Mouse (Mus musculus) kidney, embryonic 15.5 days (tissue): ENCODE measurements around the gene Gm28042. TPM values are rescaled to one million over a fixed set of nuclear protein-coding genes. Genes with fewer than 3 reads are reported as not detected.

Experiments used
- ATAC-seq: fragments of 200-750 bp; cut with Nextera tagmentation; replicated peaks from 2 replicates; pipeline ENCODE4 v1.8.0; 2017; ENCODE audit warnings: moderate TSS enrichment; ENCODE audit not compliant: low FRiP score
- H3K27ac ChIP-seq: fragments of 300-500 bp; sonication (generic); 2 replicates; pipeline ENCODE4 v1.5.1; 2015; ENCODE audit warnings: mild to moderate bottlenecking, inconsistent platforms
- H3K27me3 ChIP-seq: fragments of 300-500 bp; sonication (generic); 2 replicates; pipeline ENCODE4 v1.6.1; 2015; ENCODE audit warnings: inconsistent platforms
- H3K36me3 ChIP-seq: fragments of 300-500 bp; sonication (generic); 2 replicates; pipeline ENCODE4 v1.6.1; 2015; ENCODE audit warnings: inconsistent platforms
- H3K4me1 ChIP-seq: fragments of 300-500 bp; sonication (generic); 2 replicates; pipeline ENCODE4 v1.6.1; 2015; ENCODE audit warnings: inconsistent platforms
- H3K4me2 ChIP-seq: fragments of 300-500 bp; sonication (generic); 2 replicates; pipeline ENCODE4 v1.6.1; 2015; ENCODE audit warnings: moderate library complexity, mild to moderate bottlenecking, inconsistent platforms
- H3K4me3 ChIP-seq: fragments of 300-500 bp; sonication (generic); replicated peaks from 2 replicates; pipeline ENCODE4 v1.5.1; 2015; ENCODE audit warnings: mild to moderate bottlenecking, inconsistent platforms
- H3K9ac ChIP-seq: fragments of 300-500 bp; sonication (generic); 2 replicates; pipeline ENCODE4 v1.6.1; 2015; ENCODE audit warnings: mild to moderate bottlenecking, inconsistent platforms
- H3K9me3 ChIP-seq: fragments of 300-500 bp; sonication (generic); replicated peaks from 2 replicates; pipeline ENCODE4 v1.6.1; 2016; ENCODE audit warnings: inconsistent platforms
- WGBS: fragments of 180-500 bp; shearing (Covaris S2); methylation state at CpG from one replicate; pipeline ENCODE4 v1.1.7; 2015; ENCODE audit warnings: mixed read lengths; 5-methylcytosine and 5-hydroxymethylcytosine counted together
- polyA plus RNA-seq: library from polyadenylated mRNA; unstranded; fragments of >200 nt; fragmentation: Nextera tagmentation; extraction: Ambion mirVana; gene quantifications from 2 replicates; pipeline ENCODE4 v1.2.1, GENCODE M21; 2015

Gm28042 gene
- polyA plus RNA-seq, 1 experiment from 2014 or later = 3.3 TPM

- Histone ChIP-seq H3K36me3 (no peaks in the 10 kb centered on the region), H3K9me3 (no peaks in the 10 kb centered on the region), H3K4me3 (no peak overlapping the region), H3K27ac (no peak overlapping the region), H3K9ac (no peak overlapping the region), H3K4me1 (peaks cover 16% of the 10 kb centered on the region), H3K4me2 (no peak overlapping the region), H3K27me3 (no peaks in the 10 kb centered on the region)
- ATAC-seq = no peak
- WGBS = 93% methylated on average over 10 of the region's 10 CpGs
Observed at GRCm38 (mm10) chr2:120065243-120065642, 38.0 kb downstream of the Gm28042 start.

GRCm38 (mm10) chr2:120066224-120066623 is 38.9 kb downstream of the Gm28042 start:
- 76% methylated on average over 3 of the region's 3 CpGs for WGBS
- no peak for ATAC-seq
- H3K9me3 ChIP-seq = no peaks in the 10 kb centered on the region
- H3K9ac ChIP-seq = no peak overlapping the region
- H3K4me2 ChIP-seq = no peak overlapping the region
- H3K4me3 ChIP-seq = no peak overlapping the region
- H3K4me1 ChIP-seq = peaks cover 7% of the 10 kb centered on the region
- H3K27ac ChIP-seq = no peak overlapping the region
- no peaks in the 10 kb centered on the region for H3K27me3 ChIP-seq
- H3K36me3 ChIP-seq = no peaks in the 10 kb centered on the region

- Histone ChIP-seq H3K36me3 (no peaks in the 10 kb centered on the region), H3K9me3 (no peaks in the 10 kb centered on the region), H3K4me3 (no peak overlapping the region), H3K4me2 (no peak overlapping the region), H3K27me3 (no peaks in the 10 kb centered on the region), H3K9ac (no peak overlapping the region), H3K4me1 (no peaks in the 10 kb centered on the region), H3K27ac (no peak overlapping the region)
- peak; percentile 35; the same call in 1 of the 2 replicates for ATAC-seq
- WGBS = 44% methylated on average over 16 of the region's 16 CpGs
Observed at GRCm38 (mm10) chr2:120068555-120069465, 41.5 kb downstream of the Gm28042 start.

DNA sequence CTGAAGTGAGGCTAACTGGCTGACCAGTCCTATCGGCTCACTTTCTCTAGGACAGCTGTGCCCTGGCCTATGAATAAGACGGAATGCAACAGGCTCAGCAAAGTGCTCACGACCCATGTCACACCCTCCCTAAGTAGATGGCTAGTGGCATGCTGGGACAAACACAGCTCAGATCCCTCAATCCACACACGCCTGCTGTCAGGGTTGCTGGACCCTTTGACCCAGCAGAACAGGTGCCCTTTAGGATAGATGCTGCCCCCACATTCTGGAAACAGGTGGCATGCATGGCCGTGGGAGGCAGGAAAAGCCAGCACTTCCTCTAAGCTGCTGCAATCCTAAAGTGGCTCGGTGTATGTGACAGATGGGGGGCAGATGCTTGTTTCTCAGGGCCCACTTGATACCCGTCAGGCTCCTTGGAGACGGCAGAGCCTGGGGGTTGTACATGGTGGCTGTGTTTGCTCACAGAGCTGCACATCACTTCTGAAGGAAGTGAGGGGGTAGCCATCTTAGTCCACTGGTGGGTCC is 42.2 kb downstream of the Gm28042 start:
- no peaks in the 10 kb centered on the region for H3K36me3 ChIP-seq
- no peak for ATAC-seq
- H3K4me2 ChIP-seq = no peak overlapping the region
- H3K9me3 ChIP-seq = no peaks in the 10 kb centered on the region
- no peak overlapping the region for H3K27ac ChIP-seq
- H3K4me1 ChIP-seq = no peaks in the 10 kb centered on the region
- H3K27me3 ChIP-seq = 0 out of 2 replicates have a peak, but pooled peaks cover under 1% of the 10 kb centered on the region
- H3K4me3 ChIP-seq = no peak overlapping the region
- H3K9ac ChIP-seq = no peak overlapping the region
- WGBS = 66% methylated on average over 8 of the region's 8 CpGs

- Histone ChIP-seq H3K9ac (no peak overlapping the region), H3K27ac (no peak overlapping the region), H3K4me3 (no peak overlapping the region), H3K4me2 (no peak overlapping the region), H3K27me3 (peaks cover 29% of the 10 kb centered on the region), H3K36me3 (no peaks in the 10 kb centered on the region), H3K9me3 (no peaks in the 10 kb centered on the region), H3K4me1 (peaks cover 11% of the 10 kb centered on the region; the same call in 1 of the 2 replicates)
- 92% methylated on average over 4 of the region's 4 CpGs for WGBS
- no peak for ATAC-seq
Observed at GRCm38 (mm10) chr2:120074096-120074495, 46.8 kb downstream of the Gm28042 start.

DNA sequence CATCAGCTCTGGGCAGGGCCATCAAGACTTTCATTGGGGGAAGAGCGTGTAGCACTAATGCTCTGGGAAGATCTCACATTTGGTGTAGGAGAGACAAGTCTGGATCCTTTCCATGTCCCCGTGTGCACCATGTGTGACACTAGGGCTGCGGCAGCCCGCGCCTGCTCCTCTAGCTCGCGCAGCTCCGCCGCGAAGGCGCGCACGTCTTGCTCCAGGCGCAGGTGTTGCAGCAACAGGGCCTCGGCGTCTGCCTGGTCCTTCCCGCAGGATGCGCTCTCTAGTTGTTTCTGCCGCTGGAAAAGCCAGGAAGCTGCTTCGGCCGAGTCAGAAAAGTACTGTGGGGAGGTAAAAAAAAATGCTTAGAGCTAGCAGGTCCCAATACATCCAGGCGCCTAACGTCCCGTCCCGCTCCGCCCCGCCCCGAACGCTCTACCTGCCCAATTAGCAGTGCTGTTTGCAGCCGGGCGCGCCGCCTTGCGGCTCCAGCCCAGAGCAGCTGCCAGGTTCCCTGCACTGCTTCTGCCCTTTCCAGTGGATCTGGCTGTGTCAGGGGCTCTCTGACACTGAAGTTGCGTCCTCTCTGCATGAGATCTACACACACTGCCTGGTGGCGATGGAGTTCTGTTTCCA is 48.9 kb downstream of the Gm28042 start:
- ATAC-seq = peak; percentile 76
- WGBS = 1% methylated on average over 36 of the region's 36 CpGs
- Histone ChIP-seq H3K27ac (no peak overlapping the region), H3K4me3 (peak overlapping the region; percentile 42), H3K9me3 (no peaks in the 10 kb centered on the region), H3K9ac (no peak overlapping the region), H3K36me3 (no peaks in the 10 kb centered on the region), H3K4me2 (peak overlapping the region; percentile 78), H3K4me1 (peaks cover 11% of the 10 kb centered on the region; the same call in 1 of the 2 replicates), H3K27me3 (peaks cover 32% of the 10 kb centered on the region)

- WGBS = 73% methylated on average over 2 of the region's 2 CpGs
- H3K4me2 ChIP-seq = no peak overlapping the region
- ATAC-seq = no peak
- no peaks in the 10 kb centered on the region for H3K36me3 ChIP-seq
- H3K9ac ChIP-seq = no peak overlapping the region
- no peak overlapping the region for H3K4me3 ChIP-seq
- peaks cover 4% of the 10 kb centered on the region for H3K27me3 ChIP-seq
- H3K27ac ChIP-seq = no peak overlapping the region
- H3K9me3 ChIP-seq = no peaks in the 10 kb centered on the region
- no peaks in the 10 kb centered on the region for H3K4me1 ChIP-seq
Observed at GRCm38 (mm10) chr2:120082416-120082815, 55.1 kb downstream of the Gm28042 start.

DNA sequence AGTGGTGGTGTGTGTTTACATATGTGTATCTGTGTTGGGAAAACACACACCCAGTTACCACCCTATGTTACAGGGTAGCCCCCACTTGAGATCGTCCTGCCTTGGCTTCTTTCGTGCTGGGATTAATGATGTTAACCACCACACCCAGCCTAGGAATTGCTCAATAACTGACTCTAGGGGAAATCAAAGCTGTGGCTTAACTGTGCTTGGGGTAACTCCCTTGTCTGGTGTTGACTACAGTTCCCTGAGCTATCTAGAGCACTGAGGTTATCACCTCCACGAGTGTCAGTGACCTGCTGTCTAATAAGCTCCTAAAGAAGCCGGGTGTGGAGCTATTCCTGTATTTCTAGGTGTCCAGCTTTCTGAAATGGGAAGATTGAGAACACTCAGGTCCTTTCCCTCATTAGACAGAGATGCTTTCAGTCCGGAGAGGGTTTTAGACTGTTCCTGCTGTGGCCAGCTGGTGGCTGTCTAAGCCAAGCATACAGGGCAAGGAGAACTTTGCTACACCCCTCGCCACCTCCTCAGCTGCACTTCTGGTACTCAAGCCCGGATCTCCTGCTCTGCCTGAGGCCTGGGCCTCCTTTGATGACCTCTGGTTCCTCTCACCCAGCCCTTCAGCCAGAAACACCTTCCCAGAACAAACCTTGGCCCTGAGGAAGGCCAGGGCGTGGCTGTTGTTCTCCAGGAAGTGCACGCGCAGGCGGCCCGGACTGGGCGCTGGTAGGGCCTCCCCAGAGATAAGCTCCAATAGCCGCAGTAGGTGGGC is 57.5 kb downstream of the Gm28042 start:
- Histone ChIP-seq H3K9ac (no peak overlapping the region), H3K4me1 (no peaks in the 10 kb centered on the region), H3K27ac (no peak overlapping the region), H3K36me3 (0 out of 2 replicates have a peak, but pooled peaks cover 2% of the 10 kb centered on the region), H3K9me3 (no peaks in the 10 kb centered on the region), H3K4me2 (no peak overlapping the region), H3K27me3 (0 out of 2 replicates have a peak, but pooled peaks cover 2% of the 10 kb centered on the region), H3K4me3 (no peak overlapping the region)
- ATAC-seq = no peak
- 70% methylated on average over 14 of the region's 14 CpGs for WGBS

DNA sequence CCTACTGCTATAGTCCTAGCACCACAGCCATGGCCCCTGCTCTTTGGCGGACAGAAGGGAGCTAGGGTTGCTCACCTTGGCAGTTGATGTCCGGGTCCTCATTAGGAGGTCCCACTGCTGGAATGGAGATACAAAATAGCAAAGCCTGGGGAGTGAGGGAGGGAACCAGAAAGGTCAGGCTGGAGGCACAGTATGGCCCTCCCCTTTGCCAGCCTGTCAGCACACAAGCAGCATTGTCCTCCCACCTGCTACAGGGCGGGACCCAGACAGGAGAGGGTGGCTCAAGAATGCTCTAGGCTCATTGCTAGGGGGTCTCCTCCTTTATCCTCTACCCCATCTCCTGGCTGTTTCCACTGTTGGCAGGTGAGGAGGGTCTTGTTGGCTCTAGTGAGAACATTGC is 58.7 kb downstream of the Gm28042 start:
- ATAC-seq = no peak
- Histone ChIP-seq H3K4me1 (no peaks in the 10 kb centered on the region), H3K4me3 (no peak overlapping the region), H3K9ac (no peak overlapping the region), H3K27ac (no peak overlapping the region), H3K9me3 (no peaks in the 10 kb centered on the region), H3K4me2 (no peak overlapping the region), H3K36me3 (0 out of 2 replicates have a peak, but pooled peaks cover 7% of the 10 kb centered on the region), H3K27me3 (no peaks in the 10 kb centered on the region)
- 86% methylated on average over 3 of the region's 3 CpGs for WGBS

GRCm38 (mm10) chr2:120087391-120087790 is 60.1 kb downstream of the Gm28042 start:
- H3K4me2 ChIP-seq = no peak overlapping the region
- H3K27me3 ChIP-seq = no peaks in the 10 kb centered on the region
- H3K4me1 ChIP-seq = 0 out of 2 replicates have a peak, but pooled peaks cover 2% of the 10 kb centered on the region
- H3K9me3 ChIP-seq = no peaks in the 10 kb centered on the region
- H3K27ac ChIP-seq = no peak overlapping the region
- H3K36me3 ChIP-seq = 0 out of 2 replicates have a peak, but pooled peaks cover 7% of the 10 kb centered on the region
- 82% methylated on average over 3 of the region's 3 CpGs for WGBS
- no peak overlapping the region for H3K9ac ChIP-seq
- no peak overlapping the region for H3K4me3 ChIP-seq
- no peak for ATAC-seq

- Histone ChIP-seq H3K27me3 (no peaks in the 10 kb centered on the region), H3K4me2 (no peak overlapping the region), H3K4me1 (0 out of 2 replicates have a peak, but pooled peaks cover 2% of the 10 kb centered on the region), H3K4me3 (no peak overlapping the region), H3K27ac (no peak overlapping the region), H3K9me3 (no peaks in the 10 kb centered on the region), H3K9ac (no peak overlapping the region), H3K36me3 (0 out of 2 replicates have a peak, but pooled peaks cover 7% of the 10 kb centered on the region)
- 82% methylated on average over 2 of the region's 2 CpGs for WGBS
- no peak for ATAC-seq
Observed at GRCm38 (mm10) chr2:120087897-120088296, 60.6 kb downstream of the Gm28042 start.
